Mouse (Mus musculus): ENCODE results near the gene Hsd17b11. TPM values are rescaled to one million over a fixed set of nuclear protein-coding genes. Genes with fewer than 3 reads are reported as not detected.

The Hsd17b11 gene
- polyA plus RNA-seq, 1 experiment from 2014 or later = 2.8 TPM

DNA sequence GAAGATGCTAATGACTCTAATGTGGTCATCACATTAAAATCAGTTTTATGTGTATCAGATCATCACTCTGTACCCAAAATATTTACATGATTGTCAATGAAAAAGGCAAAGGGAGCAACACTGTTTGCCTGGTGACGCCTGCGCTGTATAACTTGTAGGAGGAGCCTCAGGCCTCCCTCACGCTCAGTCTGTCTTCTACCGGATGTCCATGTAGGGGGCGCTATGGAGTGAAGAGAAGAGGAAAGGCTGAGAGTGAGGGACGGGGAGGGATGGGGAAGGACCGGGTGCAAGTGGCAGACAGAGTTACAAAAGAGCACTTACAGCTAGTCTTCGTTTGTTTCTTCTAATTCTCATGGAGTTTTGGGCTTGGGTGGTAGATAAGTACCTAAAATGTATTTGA, 31.2 kb upstream of the Hsd17b11 start:
- 64% methylated on average over 8 of the region's 8 CpGs for WGBS
- Histone ChIP-seq H3K27me3 (replicated peaks) (no peaks in the 10 kb centered on the region), H3K4me3 (no peak overlapping the region), H3K9ac (no peak overlapping the region), H3K27ac (replicated peaks) (no peak overlapping the region), H3K4me1 (peaks cover 6% of the 10 kb centered on the region), H3K9me3 (no peaks in the 10 kb centered on the region), H3K4me2 (no peak overlapping the region), H3K36me3 (peaks cover 63% of the 10 kb centered on the region)
- ATAC-seq (ENCODE audit: extremely low read depth, insufficient number of reproducible peaks, low FRiP score, low TSS enrichment) = no peak

- H3K36me3 ChIP-seq = peaks cover 32% of the 10 kb centered on the region
- 38% methylated on average over 4 of the region's 4 CpGs for WGBS
- H3K4me2 ChIP-seq = peak overlapping the region; percentile 88
- H3K4me3 ChIP-seq = peak overlapping the region; percentile 94
- no peaks in the 10 kb centered on the region for H3K27me3 ChIP-seq (replicated peaks)
- no peak for ATAC-seq (ENCODE audit: extremely low read depth, insufficient number of reproducible peaks, low FRiP score, low TSS enrichment)
- H3K4me1 ChIP-seq = peaks cover 32% of the 10 kb centered on the region
- no peaks in the 10 kb centered on the region for H3K9me3 ChIP-seq
- peak overlapping the region; percentile 96 for H3K9ac ChIP-seq
- H3K27ac ChIP-seq (replicated peaks) = no peak overlapping the region
Observed at GRCm38 (mm10) chr5:104048139-104048538, 26.4 kb upstream of the Hsd17b11 start.

GRCm38 (mm10) chr5:104047200-104048105, 25.7 kb upstream of the Hsd17b11 start:
- Histone ChIP-seq H3K4me3 (peak overlapping the region; percentile 94), H3K4me2 (peak overlapping the region; percentile 88), H3K36me3 (peaks cover 25% of the 10 kb centered on the region), H3K9ac (peak overlapping the region; percentile 96), H3K4me1 (peaks cover 37% of the 10 kb centered on the region), H3K9me3 (no peaks in the 10 kb centered on the region), H3K27ac (replicated peaks) (peak overlapping the region; percentile 88), H3K27me3 (replicated peaks) (no peaks in the 10 kb centered on the region)
- no peak for ATAC-seq (ENCODE audit: extremely low read depth, insufficient number of reproducible peaks, low FRiP score, low TSS enrichment)
- 3% methylated on average over 19 of the region's 19 CpGs for WGBS

GRCm38 (mm10) chr5:104046256-104047199, 24.8 kb upstream of the Hsd17b11 start, which contains the start of gene Nudt9:
TSS of gene Nudt9 (plus strand) at chr5:104046306.
- ATAC-seq (ENCODE audit: extremely low read depth, insufficient number of reproducible peaks, low FRiP score, low TSS enrichment) = peak; percentile 93
- Histone ChIP-seq H3K4me2 (peak within 1 kb of the TSS; percentile 88), H3K9ac (peak within 1 kb of the TSS; percentile 96), H3K36me3 (peaks cover 16% of the 10 kb centered on the region), H3K27ac (replicated peaks) (peak within 1 kb of the TSS; percentile 88), H3K27me3 (replicated peaks) (no peaks in the 10 kb centered on the region), H3K4me1 (peaks cover 37% of the 10 kb centered on the region), H3K9me3 (no peaks in the 10 kb centered on the region), H3K4me3 (peak within 1 kb of the TSS; percentile 94)
- 5% methylated on average over 72 of the region's 90 CpGs for WGBS

DNA sequence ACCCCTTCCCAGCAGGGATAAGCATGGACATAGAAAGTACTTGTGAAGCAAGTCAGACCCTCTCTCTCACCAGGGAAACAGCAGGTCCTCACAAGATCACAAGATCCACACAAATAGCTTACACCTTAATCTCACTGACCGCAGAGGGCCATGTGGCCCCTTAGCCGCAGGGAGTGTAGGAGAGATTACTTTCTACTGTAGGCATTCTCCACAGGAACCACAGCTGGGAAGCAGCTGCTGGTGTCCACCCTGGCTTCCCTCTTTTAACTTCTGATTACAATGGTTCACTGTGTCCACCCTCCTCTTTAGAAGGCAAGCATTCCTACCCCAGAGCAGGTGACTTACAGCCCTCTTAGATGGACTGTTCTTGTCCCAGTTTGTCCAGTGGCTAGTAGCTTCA, 22.0 kb upstream of the Hsd17b11 start:
- no peak for ATAC-seq (ENCODE audit: extremely low read depth, insufficient number of reproducible peaks, low FRiP score, low TSS enrichment)
- no peaks in the 10 kb centered on the region for H3K36me3 ChIP-seq
- no peak overlapping the region for H3K9ac ChIP-seq
- H3K9me3 ChIP-seq = no peaks in the 10 kb centered on the region
- no peak overlapping the region for H3K4me3 ChIP-seq
- peak overlapping the region; percentile 66 for H3K27ac ChIP-seq (replicated peaks)
- WGBS = 10% methylated on average over 2 of the region's 2 CpGs
- H3K4me1 ChIP-seq = peaks cover 37% of the 10 kb centered on the region
- no peaks in the 10 kb centered on the region for H3K27me3 ChIP-seq (replicated peaks)
- H3K4me2 ChIP-seq = no peak overlapping the region

DNA sequence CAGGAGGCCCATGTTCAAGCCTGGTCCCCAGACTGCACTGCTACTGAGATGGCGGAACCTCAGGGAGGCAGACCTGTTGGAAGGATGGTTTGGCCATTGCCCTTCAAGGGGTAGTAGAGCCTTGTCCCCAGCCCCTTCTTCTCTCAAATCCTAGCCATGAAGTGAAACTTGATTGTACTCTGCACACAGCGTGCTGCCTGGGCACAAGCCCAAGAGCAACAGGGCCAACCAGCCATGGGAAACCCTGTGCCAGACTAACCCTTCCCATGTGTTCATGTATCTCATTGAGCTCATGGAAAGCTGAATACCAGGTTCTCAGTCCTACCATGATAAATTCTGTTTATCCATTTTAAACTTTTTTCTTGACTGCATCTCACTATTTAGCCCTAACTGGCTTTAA, 21.2 kb upstream of the Hsd17b11 start:
- 77% methylated on average over 2 of the region's 2 CpGs for WGBS
- H3K4me1 ChIP-seq = peaks cover 31% of the 10 kb centered on the region
- peak overlapping the region; percentile 66 for H3K27ac ChIP-seq (replicated peaks)
- H3K4me3 ChIP-seq = no peak overlapping the region
- H3K9ac ChIP-seq = no peak overlapping the region
- H3K4me2 ChIP-seq = no peak overlapping the region
- H3K27me3 ChIP-seq (replicated peaks) = no peaks in the 10 kb centered on the region
- no peaks in the 10 kb centered on the region for H3K36me3 ChIP-seq
- H3K9me3 ChIP-seq = no peaks in the 10 kb centered on the region
- ATAC-seq (ENCODE audit: extremely low read depth, insufficient number of reproducible peaks, low FRiP score, low TSS enrichment) = no peak

GRCm38 (mm10) chr5:104039154-104039932, 17.6 kb upstream of the Hsd17b11 start:
- peaks cover 17% of the 10 kb centered on the region for H3K4me1 ChIP-seq
- no peaks in the 10 kb centered on the region for H3K9me3 ChIP-seq
- no peak for ATAC-seq (ENCODE audit: extremely low read depth, insufficient number of reproducible peaks, low FRiP score, low TSS enrichment)
- H3K4me3 ChIP-seq = no peak overlapping the region
- 56% methylated on average over 6 of the region's 6 CpGs for whole genome bisulfite sequencing
- H3K4me2 ChIP-seq = no peak overlapping the region
- no peaks in the 10 kb centered on the region for H3K27me3 ChIP-seq (replicated peaks)
- H3K27ac ChIP-seq (replicated peaks) = no peak overlapping the region
- no peaks in the 10 kb centered on the region for H3K36me3 ChIP-seq
- H3K9ac ChIP-seq = no peak overlapping the region

DNA sequence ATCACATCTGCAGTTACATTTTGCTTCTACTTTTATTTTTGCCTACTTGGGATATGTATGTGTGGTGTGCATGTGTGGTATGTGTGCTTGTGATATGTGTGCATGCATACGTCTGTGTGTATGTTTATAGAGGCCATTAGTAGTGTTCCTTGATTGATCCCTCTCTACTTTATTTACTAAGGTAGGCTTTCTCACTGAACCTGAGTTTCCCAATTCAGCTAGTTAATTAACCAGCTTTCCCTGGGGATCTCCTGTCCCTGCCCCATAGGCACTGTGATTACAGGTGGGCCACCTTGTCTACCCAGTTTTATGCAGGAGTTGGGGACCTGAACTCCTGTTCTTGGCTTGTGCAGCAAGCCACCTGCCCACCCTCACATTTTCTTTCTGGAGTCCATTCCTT, 15.0 kb upstream of the Hsd17b11 start:
- Histone ChIP-seq H3K4me2 (no peak overlapping the region), H3K4me3 (no peak overlapping the region), H3K9me3 (no peaks in the 10 kb centered on the region), H3K27ac (replicated peaks) (no peak overlapping the region), H3K4me1 (no peaks in the 10 kb centered on the region), H3K36me3 (no peaks in the 10 kb centered on the region), H3K9ac (no peak overlapping the region), H3K27me3 (replicated peaks) (no peaks in the 10 kb centered on the region)
- no peak for ATAC-seq (ENCODE audit: extremely low read depth, insufficient number of reproducible peaks, low FRiP score, low TSS enrichment)
- 90% methylated on average over 1 of the region's 1 CpGs for WGBS

GRCm38 (mm10) chr5:104035824-104036223, 14.1 kb upstream of the Hsd17b11 start:
- 44% methylated on average over 1 of the region's 1 CpGs for WGBS
- no peak for ATAC-seq (ENCODE audit: extremely low read depth, insufficient number of reproducible peaks, low FRiP score, low TSS enrichment)

GRCm38 (mm10) chr5:104035066-104035465, 13.3 kb upstream of the Hsd17b11 start:
- H3K27me3 ChIP-seq (replicated peaks) = no peaks in the 10 kb centered on the region
- ATAC-seq (ENCODE audit: extremely low read depth, insufficient number of reproducible peaks, low FRiP score, low TSS enrichment) = no peak

More at GRCm38 (mm10) chr5:104035824-104036223, 14.1 kb upstream of the Hsd17b11 start:
- H3K9me3 ChIP-seq = no peaks in the 10 kb centered on the region
- H3K4me2 ChIP-seq = no peak overlapping the region
- no peaks in the 10 kb centered on the region for H3K36me3 ChIP-seq
- H3K4me3 ChIP-seq = no peak overlapping the region
- H3K27ac ChIP-seq (replicated peaks) = no peak overlapping the region
- H3K4me1 ChIP-seq = no peaks in the 10 kb centered on the region
- no peak overlapping the region for H3K9ac ChIP-seq
- no peaks in the 10 kb centered on the region for H3K27me3 ChIP-seq (replicated peaks)

More at GRCm38 (mm10) chr5:104035066-104035465, 13.3 kb upstream of the Hsd17b11 start:
- H3K27ac ChIP-seq (replicated peaks) = no peak overlapping the region
- H3K9ac ChIP-seq = no peak overlapping the region
- no peaks in the 10 kb centered on the region for H3K4me1 ChIP-seq
- H3K4me3 ChIP-seq = no peak overlapping the region
- no peaks in the 10 kb centered on the region for H3K36me3 ChIP-seq
- no peaks in the 10 kb centered on the region for H3K9me3 ChIP-seq
- H3K4me2 ChIP-seq = no peak overlapping the region
